Comparison of ENCODE assay signal across 14 mouse cellular contexts in the genomic region with DNA sequence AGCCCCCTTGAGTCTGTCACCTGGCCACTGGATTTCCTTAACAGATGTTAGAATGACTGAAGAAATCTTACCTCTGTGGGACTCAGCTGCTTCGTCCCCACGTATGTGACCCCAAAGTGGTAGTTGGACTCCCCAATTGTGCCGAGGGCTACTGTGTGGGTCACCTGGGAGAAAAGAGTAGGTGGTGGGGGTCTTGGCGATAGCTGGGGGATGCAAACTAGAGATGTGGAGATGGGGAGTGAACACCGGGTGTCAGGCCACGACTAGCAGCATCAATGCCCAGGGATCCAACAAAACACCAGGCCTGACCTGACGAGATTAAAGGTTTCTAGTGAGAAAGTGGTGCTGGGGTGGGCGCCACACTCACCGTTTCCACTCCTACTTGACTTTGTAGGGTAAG. TPM values are rescaled to one million over a fixed set of nuclear protein-coding genes. Genes with fewer than 3 reads are reported as not detected.
DNase-seq lines count a peak whose midpoint lies in the region; ATAC-seq and TF ChIP-seq lines count a peak whose summit lies in the region.
"Had no signal": no experiment of that assay in that cellular context is flagged by ENCODE, and none has a peak within 500 bp of the region (broad histone marks: within the 10 kb centered on the region; RNA-seq: fewer than 3 reads in every experiment).

No protein-coding gene starts in this region.

- no peak for DNase-seq in hindbrain, postnatal 0 days (ENCODE audit: low spot score)
- no peak for DNase-seq in left cerebral cortex, postnatal 14 days (ENCODE audit: low spot score in 2 of 2)
- no peak for DNase-seq in gastrocnemius, postnatal 14 days
- DNase-seq: gastrocnemius, adult 2 months had no signal

- H3K27me3 ChIP-seq in erythroblast, embryonic 14.5 days (ENCODE audit: control insufficient read depth): no peaks in the 10 kb centered on the region
- H3K27me3 ChIP-seq in hindbrain, embryonic 15.5 days: no peaks in the 10 kb centered on the region
- H3K27me3 ChIP-seq in hindbrain, postnatal 0 days (ENCODE audit: insufficient read depth, low read length): no peaks in the 10 kb centered on the region
- H3K27me3 ChIP-seq in E14TG2a.4 (ENCODE audit: insufficient read depth, low read length): no peaks in the 10 kb centered on the region

- no peak overlapping the region for H3K27ac ChIP-seq in hindbrain, embryonic 15.5 days (replicated peaks)
- H3K27ac ChIP-seq in hindbrain, postnatal 0 days: no peak overlapping the region
- H3K27ac ChIP-seq in embryonic fibroblast, embryonic 13.5 days (ENCODE audit: insufficient read depth, low read length): no peak overlapping the region
- H3K27ac ChIP-seq: gastrocnemius, adult 2 months; left cerebral cortex, adult 2 months had no signal

- no peak for TF ChIP-seq CTCF in hindbrain, postnatal 0 days (IDR thresholded peaks at IDR 0.05; ENCODE audit: low read depth)
- no peak for TF ChIP-seq CTCF in E14TG2a.4 (conservative IDR thresholded peaks at IDR 0.05; ENCODE audit: low read length)
- no peak for TF ChIP-seq CTCF in embryonic fibroblast, embryonic 13.5 days (IDR thresholded peaks at IDR 0.05; ENCODE audit: borderline replicate concordance, insufficient read depth, low read length)

- H3K36me3 ChIP-seq in erythroblast, embryonic 14.5 days (ENCODE audit: control insufficient read depth): peaks cover 52% of the 10 kb centered on the region
- H3K36me3 ChIP-seq in hindbrain, embryonic 15.5 days: peaks cover 37% of the 10 kb centered on the region
- H3K36me3 ChIP-seq in hindbrain, postnatal 0 days (ENCODE audit: insufficient read depth, low read length): peaks cover 24% of the 10 kb centered on the region; the same call in 1 of the 2 replicates
- peaks cover 74% of the 10 kb centered on the region for H3K36me3 ChIP-seq in E14TG2a.4 (ENCODE audit: insufficient read depth, low read length)

- WGBS in hindbrain, embryonic 15.5 days: 91% methylated on average over 9 of the region's 9 CpGs
- WGBS in hindbrain, postnatal 0 days: 89% methylated on average over 9 of the region's 9 CpGs

- ATAC-seq in erythroblast, adult 5-6 weeks (replicated peaks; ENCODE audit: low FRiP score, poor library complexity, severe bottlenecking): no peak
- ATAC-seq in hindbrain, embryonic 15.5 days (ENCODE audit: low FRiP score, low read depth): no peak
- ATAC-seq in hindbrain, postnatal 0 days: no peak

- no peak overlapping the region for H3K9ac ChIP-seq in hindbrain, embryonic 15.5 days
- H3K9ac ChIP-seq in hindbrain, postnatal 0 days (replicated peaks; ENCODE audit: low read length): no peak overlapping the region

- intact Hi-C loops in left cerebral cortex, postnatal 14 days (cut with DNase I): no loop called here
- intact Hi-C loops in gastrocnemius, postnatal 14 days (cut with DNase I; ENCODE audit: low total_unique reads): no loop called here

- peak overlapping the region; percentile 77; the same call in 1 of the 2 replicates for H3K4me2 ChIP-seq in hindbrain, embryonic 15.5 days
- H3K4me2 ChIP-seq in hindbrain, postnatal 0 days (ENCODE audit: low read depth, low read length): no peak overlapping the region

- TF ChIP-seq POLR2A in embryonic fibroblast, embryonic 13.5 days (IDR thresholded peaks at IDR 0.05; ENCODE audit: low read depth, low read length): no peak

- H3K4me3 ChIP-seq in erythroblast, embryonic 14.5 days (replicated peaks): peak overlapping the region; percentile 97
- 0 out of 2 replicates have a peak overlapping the region, but pooled peaks have one; percentile 66 for H3K4me3 ChIP-seq in hindbrain, embryonic 15.5 days
- no peak overlapping the region for H3K4me3 ChIP-seq in hindbrain, postnatal 0 days (ENCODE audit: low read length)
- H3K4me3 ChIP-seq in E14TG2a.4 (replicated peaks; ENCODE audit: low read length): peak overlapping the region; percentile 100
- peak overlapping the region; percentile 96; the same call in 1 of the 2 replicates for H3K4me3 ChIP-seq in embryonic fibroblast, embryonic 13.5 days (ENCODE audit: insufficient read depth, low read length)

- peaks cover 45% of the 10 kb centered on the region for H3K4me1 ChIP-seq in erythroblast, embryonic 14.5 days (ENCODE audit: control insufficient read depth)
- peaks cover 25% of the 10 kb centered on the region for H3K4me1 ChIP-seq in hindbrain, embryonic 15.5 days (replicated peaks)
- H3K4me1 ChIP-seq in hindbrain, postnatal 0 days (ENCODE audit: insufficient read depth, low read length): peaks cover 9% of the 10 kb centered on the region; the same call in 1 of the 2 replicates
- peaks cover 74% of the 10 kb centered on the region for H3K4me1 ChIP-seq in E14TG2a.4 (replicated peaks; ENCODE audit: low read depth, low read length)
- H3K4me1 ChIP-seq in embryonic fibroblast, embryonic 13.5 days (ENCODE audit: control insufficient read depth, insufficient read depth, low read length): peaks cover 9% of the 10 kb centered on the region

- no peaks in the 10 kb centered on the region for H3K9me3 ChIP-seq in erythroblast, embryonic 14.5 days (ENCODE audit: control insufficient read depth, low read length)
- no peaks in the 10 kb centered on the region for H3K9me3 ChIP-seq in hindbrain, embryonic 15.5 days
- H3K9me3 ChIP-seq in hindbrain, postnatal 0 days (ENCODE audit: low read length): no peaks in the 10 kb centered on the region
- no peaks in the 10 kb centered on the region for H3K9me3 ChIP-seq in E14TG2a.4 (ENCODE audit: low read length)
- H3K9me3 ChIP-seq: megakaryocyte, embryonic 14.5 days had no signal

RNA-seq across cellular contexts. Expression of a gene that starts 1.6 kb away (rescaled TPM):
- 12.7 and 13.1 TPM in 2 replicates for polyA plus RNA-seq in erythroblast, embryonic 14.5 days (2012)
- total RNA-seq in erythroblast, adult 5-6 weeks (2015; ENCODE audit: low replicate concordance): 6.5 and 8.2 TPM in 2 replicates
- 3.4 and 9.6 TPM in 2 replicates for total RNA-seq in erythroblast, adult 5-6 weeks (2017; ENCODE audit: low replicate concordance)
- polyA plus RNA-seq in hindbrain, embryonic 15.5 days (2015; fragmentation: Nextera tagmentation; extraction: Ambion mirVana): 155 and 158 TPM in 2 replicates
- total RNA-seq in hindbrain, postnatal 0 days (2014; rRNA removed): 147 and 151 TPM in 2 replicates
- 172 and 173 TPM in 2 replicates for polyA plus RNA-seq in hindbrain, postnatal 0 days (2015; fragmentation: Nextera tagmentation; extraction: Ambion mirVana)
- polyA plus RNA-seq in embryonic fibroblast, embryonic 13.5 days (2011; ENCODE audit: insufficient read length, low read depth, missing spikeins): 38.1 and 51.3 TPM in 2 replicates
- 100 to 1,000 TPM; 104 to 120 TPM for total RNA-seq in left cerebral cortex, postnatal 14 days (2021)
- total RNA-seq in gastrocnemius, postnatal 14 days (2021): 10 to 100 TPM; 52.9 to 55.7 TPM

RNA-seq across cellular contexts. Expression of a gene that starts 14.6 kb away (rescaled TPM):
- polyA plus RNA-seq in erythroblast, embryonic 14.5 days (2012): 12.1 and 14.3 TPM in 2 replicates
- 53.0 and 57.3 TPM in 2 replicates for total RNA-seq in erythroblast, adult 5-6 weeks (2015; ENCODE audit: low replicate concordance)
- total RNA-seq in erythroblast, adult 5-6 weeks (2017; ENCODE audit: low replicate concordance): 220 and 224 TPM in 2 replicates
- polyA plus RNA-seq in hindbrain, embryonic 15.5 days (2015; fragmentation: Nextera tagmentation; extraction: Ambion mirVana): 624 and 744 TPM in 2 replicates
- 2,123 and 2,525 TPM in 2 replicates for total RNA-seq in hindbrain, postnatal 0 days (2014; rRNA removed)
- 3,307 and 3,685 TPM in 2 replicates for polyA plus RNA-seq in hindbrain, postnatal 0 days (2015; fragmentation: Nextera tagmentation; extraction: Ambion mirVana)
- 8.5 and 34.9 TPM in 2 replicates for polyA plus RNA-seq in embryonic fibroblast, embryonic 13.5 days (2011; ENCODE audit: insufficient read length, low read depth, missing spikeins)
- 1,000 to 10,000 TPM; 1,873 to 2,039 TPM for total RNA-seq in left cerebral cortex, postnatal 14 days (2021)
- total RNA-seq in gastrocnemius, postnatal 14 days (2021): 10 to 100 TPM; 56.6 to 84.2 TPM

RNA-seq across cellular contexts. Expression of a gene that starts 21.1 kb away (rescaled TPM):
- 0.94 and 1.3 TPM in 2 replicates for polyA plus RNA-seq in erythroblast, embryonic 14.5 days (2012)
- 5.8 TPM in 1 of 2 replicates, not detected in the other for total RNA-seq in erythroblast, adult 5-6 weeks (2015; ENCODE audit: low replicate concordance)
- total RNA-seq in erythroblast, adult 5-6 weeks (2017; ENCODE audit: low replicate concordance): 3.6 TPM in 1 of 2 replicates, not detected in the other
- 1.9 and 2.3 TPM in 2 replicates for polyA plus RNA-seq in hindbrain, embryonic 15.5 days (2015; fragmentation: Nextera tagmentation; extraction: Ambion mirVana)
- total RNA-seq in hindbrain, postnatal 0 days (2014; rRNA removed): 1.5 and 2.3 TPM in 2 replicates
- 13.9 and 14.2 TPM in 2 replicates for polyA plus RNA-seq in hindbrain, postnatal 0 days (2015; fragmentation: Nextera tagmentation; extraction: Ambion mirVana)
- polyA plus RNA-seq in embryonic fibroblast, embryonic 13.5 days (2011; ENCODE audit: insufficient read length, low read depth, missing spikeins): not detected in 2 replicates
- 1 to 10 TPM; 2.2 to 3.3 TPM for total RNA-seq in left cerebral cortex, postnatal 14 days (2021)
- total RNA-seq in gastrocnemius, postnatal 14 days (2021): 1 to 10 TPM in 1 of 2 experiments, not detected in 1; 1.3 TPM
- polyA plus RNA-seq: small intestine, adult 2 months had no signal

RNA-seq across cellular contexts. Expression of a gene that starts 32.3 kb away (rescaled TPM):
- 0.10 and 0.20 TPM in 2 replicates for polyA plus RNA-seq in erythroblast, embryonic 14.5 days (2012)
- total RNA-seq in erythroblast, adult 5-6 weeks (2015; ENCODE audit: low replicate concordance): not detected in 2 replicates
- total RNA-seq in erythroblast, adult 5-6 weeks (2017; ENCODE audit: low replicate concordance): not detected in 2 replicates
- polyA plus RNA-seq in hindbrain, embryonic 15.5 days (2015; fragmentation: Nextera tagmentation; extraction: Ambion mirVana): not detected in 2 replicates
- total RNA-seq in hindbrain, postnatal 0 days (2014; rRNA removed): not detected in 2 replicates
- polyA plus RNA-seq in hindbrain, postnatal 0 days (2015; fragmentation: Nextera tagmentation; extraction: Ambion mirVana): not detected in 2 replicates
- polyA plus RNA-seq in embryonic fibroblast, embryonic 13.5 days (2011; ENCODE audit: insufficient read length, low read depth, missing spikeins): not detected in 2 replicates
- not detected for total RNA-seq in left cerebral cortex, postnatal 14 days (2021)
- total RNA-seq in gastrocnemius, postnatal 14 days (2021): not detected
- total RNA-seq: gastrocnemius, adult 2 months; left cerebral cortex, adult 2 months had no signal
- polyA plus RNA-seq: intestine, embryonic 14.5 days had no signal

RNA-seq across cellular contexts. Expression of a gene that starts 32.4 kb away (rescaled TPM):
- polyA plus RNA-seq in erythroblast, embryonic 14.5 days (2012): not detected in 2 replicates
- total RNA-seq in erythroblast, adult 5-6 weeks (2015; ENCODE audit: low replicate concordance): not detected in 2 replicates
- not detected in 2 replicates for total RNA-seq in erythroblast, adult 5-6 weeks (2017; ENCODE audit: low replicate concordance)
- polyA plus RNA-seq in hindbrain, embryonic 15.5 days (2015; fragmentation: Nextera tagmentation; extraction: Ambion mirVana): not detected in 2 replicates
- total RNA-seq in hindbrain, postnatal 0 days (2014; rRNA removed): not detected in 2 replicates
- polyA plus RNA-seq in hindbrain, postnatal 0 days (2015; fragmentation: Nextera tagmentation; extraction: Ambion mirVana): not detected in 2 replicates
- polyA plus RNA-seq in embryonic fibroblast, embryonic 13.5 days (2011; ENCODE audit: insufficient read length, low read depth, missing spikeins): not detected in 2 replicates
- total RNA-seq in left cerebral cortex, postnatal 14 days (2021): not detected
- total RNA-seq in gastrocnemius, postnatal 14 days (2021): not detected
- total RNA-seq: gastrocnemius, adult 2 months; left cerebral cortex, adult 2 months had no signal
- polyA plus RNA-seq: heart, postnatal 0 days; intestine, embryonic 14.5 days had no signal

Comparison
In these comparisons a context has a peak if more than half of its experiments do, and no peak if none do; other contexts are left out.
1. RNA of a gene that starts 1.6 kb away (total RNA-seq): 147 to 151 TPM in hindbrain, postnatal 0 days, 104 to 120 TPM in left cerebral cortex, postnatal 14 days and 52.9 to 55.7 TPM in gastrocnemius, postnatal 14 days; 3.4 to 9.6 TPM in erythroblast, adult 5-6 weeks; every median in the first group is over 4 times any median in the second.